Mouse (Mus musculus) CH12.LX (cell line): ENCODE data around the gene Cwc27.

Source experiments
- CTCF ChIP-seq, 2 experiments: IDR thresholded peaks in 1 of 2; conservative IDR thresholded peaks in 1 of 2; 2 replicates each; pipeline ENCODE4 v1.5.1; 2011 to 2012; ENCODE audit warnings: low read depth in 2 of 2, low read length in 2 of 2, improper control_type of control experiment in 1 of 2, inconsistent platforms in 1 of 2, mild to moderate bottlenecking in 1 of 2, moderate library complexity in 1 of 2
- EP300 ChIP-seq: IDR thresholded peaks from 2 replicates; pipeline ENCODE4 v1.6.1; 2011; ENCODE audit warnings: low read length, improper control_type of control experiment

DNA sequence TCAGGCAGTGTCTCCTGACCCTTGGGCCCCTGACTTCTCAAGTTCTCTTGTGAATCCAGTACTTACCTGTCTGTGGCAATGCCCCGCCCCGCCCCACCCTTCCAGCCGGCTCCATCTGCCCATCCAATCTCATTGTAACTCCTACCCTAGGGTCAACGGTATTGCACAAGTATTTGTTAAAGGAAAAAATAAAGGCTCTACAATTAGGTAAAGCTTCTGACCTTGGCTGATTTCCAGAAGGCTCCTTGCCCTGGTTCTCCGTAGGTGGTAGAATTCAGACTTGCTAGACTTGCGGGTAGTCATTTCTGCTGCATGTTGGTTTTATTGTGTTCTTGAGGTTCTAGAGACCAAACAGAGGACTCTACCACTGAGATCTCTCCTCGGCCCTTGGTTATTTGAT, 226.0 kb downstream of the Cwc27 start:
- TF ChIP-seq EP300 (no peak), CTCF (conservative IDR thresholded peaks at IDR 0.05 in 1 of 2, IDR thresholded peaks at IDR 0.05 in 1 of 2; ENCODE audit: low read depth in 2 of 2, low read length in 2 of 2) (no peak)
